Mouse (Mus musculus) G1E (cell line): ENCODE measurements around the gene Phyh.

Experiments
- CTCF ChIP-seq: IDR thresholded peaks from 2 replicates; pipeline ENCODE4 v1.5.1; 2012; ENCODE audit warnings: low read depth, low read length, inconsistent platforms, mixed read lengths
- GATA1 ChIP-seq: IDR thresholded peaks from 2 replicates; pipeline ENCODE4 v1.6.1; 2012; ENCODE audit warnings: borderline replicate concordance, low read length, inconsistent platforms, mixed read lengths
- POLR2AphosphoS5 ChIP-seq: IDR thresholded peaks from 2 replicates; pipeline ENCODE4 v1.6.1; 2012; ENCODE audit warnings: low read depth, low read length, inconsistent platforms; ENCODE audit not compliant: insufficient replicate concordance
- TAL1 ChIP-seq: conservative IDR thresholded peaks from 2 replicates; pipeline ENCODE4 v1.6.1; 2012; ENCODE audit warnings: low read depth, low read length, inconsistent platforms, mixed read lengths

DNA sequence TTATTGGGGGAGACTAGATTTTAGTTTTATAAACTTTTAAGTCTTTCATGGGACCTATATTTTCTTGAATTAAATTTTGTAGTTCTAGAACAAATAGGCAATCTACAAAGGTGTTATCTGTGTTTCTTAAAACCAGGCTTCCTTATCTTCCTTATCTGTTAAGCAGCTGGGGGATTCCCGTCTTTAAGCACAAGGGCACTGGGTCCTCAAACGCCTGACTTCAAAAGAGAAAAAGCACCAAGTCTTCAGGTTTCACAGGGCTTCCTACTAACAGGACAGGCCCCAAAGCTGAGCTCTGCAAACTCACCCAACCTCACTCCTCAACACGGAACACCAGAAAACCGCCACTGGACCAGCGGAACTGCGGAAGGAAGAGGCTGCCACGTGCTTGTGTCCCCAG is 10.9 kb upstream of the Phyh start:
- TF ChIP-seq CTCF (no peak), GATA1 (no peak), TAL1 (peak; percentile 41), POLR2AphosphoS5 (no peak)
